Mouse (Mus musculus) heart, embryonic 14.5 days (tissue): ENCODE measurements around the gene Tnrc18. TPM values are rescaled to one million over a fixed set of nuclear protein-coding genes. Genes with fewer than 3 reads are reported as not detected.
A peak's percentile ranks its signal among the peaks of the same experiment; 100 is the strongest.

Experiments used
- ATAC-seq: fragments of 200-750 bp; cut with Nextera tagmentation; 2 replicates; pipeline ENCODE4 v1.8.0; 2017; ENCODE audit warnings: low read depth, moderate TSS enrichment; ENCODE audit not compliant: insufficient number of reproducible peaks, insufficient read depth, low FRiP score
- H3K27ac ChIP-seq, 2 experiments: fragments of 200-500 bp in 1 of 2; fragments of 300-500 bp in 1 of 2; sonication (generic) in 1 of 2; replicated peaks in 1 of 2; 2 replicates each; pipeline ENCODE4 v1.5.1; 2012 to 2014; ENCODE audit warnings: low read depth in 2 of 2, low read length in 2 of 2, control low read depth in 1 of 2, mild to moderate bottlenecking in 1 of 2, mixed read lengths in 1 of 2; ENCODE audit not compliant: control insufficient read depth in 1 of 2, insufficient read depth in 1 of 2
- H3K27me3 ChIP-seq: fragments of 300-500 bp; sonication (generic); 2 replicates; pipeline ENCODE4 v1.6.1; 2014; ENCODE audit warnings: mild to moderate bottlenecking, low read length, control low read depth; ENCODE audit not compliant: control insufficient read depth, insufficient read depth
- H3K36me3 ChIP-seq: fragments of 300-500 bp; sonication (generic); 2 replicates; pipeline ENCODE4 v1.6.1; 2014; ENCODE audit warnings: mild to moderate bottlenecking, control low read depth, low read length, mixed read lengths; ENCODE audit not compliant: control insufficient read depth, insufficient read depth
- H3K4me1 ChIP-seq, 2 experiments: fragments of 200-500 bp in 1 of 2; fragments of 300-500 bp in 1 of 2; sonication (generic) in 1 of 2; 2 replicates each; pipeline ENCODE4 v1.6.1; 2012 to 2014; ENCODE audit warnings: low read length in 2 of 2, control low read depth in 1 of 2, mixed read lengths in 1 of 2; ENCODE audit not compliant: control insufficient read depth in 2 of 2, insufficient read depth in 2 of 2
- H3K4me2 ChIP-seq: fragments of 300-500 bp; sonication (generic); 2 replicates; pipeline ENCODE4 v1.6.1; 2014; ENCODE audit warnings: mild to moderate bottlenecking, low read length
- H3K4me3 ChIP-seq, 2 experiments: fragments of 200-500 bp in 1 of 2; fragments of 300-500 bp in 1 of 2; sonication (generic) in 1 of 2; 2 replicates each; pipeline ENCODE4 v1.5.1; 2012 to 2014; ENCODE audit warnings: low read length in 2 of 2, mild to moderate bottlenecking in 2 of 2, control low read depth in 1 of 2, low read depth in 1 of 2, moderate library complexity in 1 of 2; ENCODE audit not compliant: control insufficient read depth in 1 of 2, insufficient read depth in 1 of 2
- H3K9ac ChIP-seq: fragments of 300-500 bp; sonication (generic); 2 replicates; pipeline ENCODE4 v1.6.1; 2014; ENCODE audit warnings: mild to moderate bottlenecking, low read length
- H3K9me3 ChIP-seq: fragments of 300-500 bp; sonication (generic); 2 replicates; pipeline ENCODE4 v1.6.1; 2016; ENCODE audit warnings: low read length, control low read depth; ENCODE audit not compliant: control insufficient read depth
- WGBS: fragments of 180-500 bp; shearing (Covaris S2); extraction: QIAGEN DNeasy Blood & Tissue Kit; methylation state at CpG from one replicate; pipeline ENCODE4 v1.1.7; 2014; 5-methylcytosine and 5-hydroxymethylcytosine counted together
- polyA plus RNA-seq: library from polyadenylated mRNA; unstranded; fragments of >200 nt; fragmentation: Nextera tagmentation; extraction: Ambion mirVana; gene quantifications from 2 replicates; pipeline ENCODE4 v1.2.1, GENCODE M21; 2014

Tnrc18 gene
- polyA plus RNA-seq, 1 experiment from 2014 or later = 31.0 TPM

GRCm38 (mm10) chr5:142700842-142701589, 116.4 kb downstream of the Tnrc18 start:
- WGBS = 9% methylated on average over 15 of the region's 15 CpGs
- Histone ChIP-seq H3K9me3 (no peaks in the 10 kb centered on the region), H3K4me1 (peaks cover 3 to 4% of the 10 kb centered on the region in 2 experiments; a peak in 1 of 4 replicates), H3K9ac (no peak overlapping the region), H3K4me2 (peak overlapping the region; percentile 93; the same call in 1 of the 2 replicates), H3K27me3 (peaks cover 60% of the 10 kb centered on the region), H3K27ac (no peak overlapping the region), H3K4me3 (no peak overlapping the region), H3K36me3 (no peaks in the 10 kb centered on the region)
- ATAC-seq = no peak

GRCm38 (mm10) chr5:142697742-142698141, 119.7 kb downstream of the Tnrc18 start:
- Histone ChIP-seq H3K9me3 (no peaks in the 10 kb centered on the region), H3K27ac (no peak overlapping the region), H3K4me3 (no peak overlapping the region), H3K36me3 (no peaks in the 10 kb centered on the region), H3K27me3 (peaks cover 47% of the 10 kb centered on the region), H3K4me1 (peaks cover 3 to 4% of the 10 kb centered on the region in 2 experiments; a peak in 1 of 4 replicates), H3K9ac (no peak overlapping the region), H3K4me2 (no peak overlapping the region)
- ATAC-seq = no peak
- WGBS = 51% methylated on average over 2 of the region's 2 CpGs

- ATAC-seq = no peak
- Histone ChIP-seq H3K4me3 (no peak overlapping the region), H3K9me3 (no peaks in the 10 kb centered on the region), H3K4me2 (no peak overlapping the region), H3K36me3 (no peaks in the 10 kb centered on the region), H3K4me1 (no peaks in the 10 kb centered on the region; a peak in 1 of 4 replicates), H3K27me3 (peaks cover 38% of the 10 kb centered on the region), H3K27ac (no peak overlapping the region), H3K9ac (no peak overlapping the region)
- WGBS = 79% methylated on average over 6 of the region's 6 CpGs
Observed at GRCm38 (mm10) chr5:142696865-142697264, 120.6 kb downstream of the Tnrc18 start.

- H3K9ac ChIP-seq = no peak overlapping the region
- H3K36me3 ChIP-seq = no peaks in the 10 kb centered on the region
- H3K27ac ChIP-seq = no peak overlapping the region
- no peaks in the 10 kb centered on the region for H3K4me1 ChIP-seq
- ATAC-seq = no peak
- no peak overlapping the region for H3K4me3 ChIP-seq
- no peak overlapping the region for H3K4me2 ChIP-seq
- peaks cover 32% of the 10 kb centered on the region for H3K27me3 ChIP-seq
- 28% methylated on average over 6 of the region's 6 CpGs for WGBS
- no peaks in the 10 kb centered on the region for H3K9me3 ChIP-seq
Observed at GRCm38 (mm10) chr5:142696258-142696657, 121.2 kb downstream of the Tnrc18 start.

- peaks cover 18% of the 10 kb centered on the region for H3K27me3 ChIP-seq
- no peak overlapping the region for H3K4me2 ChIP-seq
- H3K9me3 ChIP-seq = no peaks in the 10 kb centered on the region
- no peaks in the 10 kb centered on the region for H3K4me1 ChIP-seq
- H3K27ac ChIP-seq = no peak overlapping the region
- H3K36me3 ChIP-seq = no peaks in the 10 kb centered on the region
- no peak overlapping the region for H3K9ac ChIP-seq
- whole genome bisulfite sequencing = 11% methylated on average over 12 of the region's 12 CpGs
- no peak for ATAC-seq
- H3K4me3 ChIP-seq = no peak overlapping the region
Observed at GRCm38 (mm10) chr5:142694627-142695340, 122.7 kb downstream of the Tnrc18 start.

GRCm38 (mm10) chr5:142693738-142694430, 123.6 kb downstream of the Tnrc18 start:
- WGBS = 40% methylated on average over 7 of the region's 8 CpGs
- Histone ChIP-seq H3K4me1 (no peaks in the 10 kb centered on the region), H3K27ac (no peak overlapping the region), H3K4me2 (no peak overlapping the region), H3K4me3 (no peak overlapping the region), H3K9me3 (no peaks in the 10 kb centered on the region), H3K9ac (no peak overlapping the region), H3K27me3 (peaks cover 16% of the 10 kb centered on the region; the same call in 1 of the 2 replicates), H3K36me3 (no peaks in the 10 kb centered on the region)
- ATAC-seq = no peak

- H3K36me3 ChIP-seq = no peaks in the 10 kb centered on the region
- no peak overlapping the region for H3K4me3 ChIP-seq
- H3K27me3 ChIP-seq = peaks cover 16% of the 10 kb centered on the region; the same call in 1 of the 2 replicates
- H3K4me1 ChIP-seq = no peaks in the 10 kb centered on the region
- 65% methylated on average over 12 of the region's 12 CpGs for WGBS
- no peaks in the 10 kb centered on the region for H3K9me3 ChIP-seq
- no peak overlapping the region for H3K9ac ChIP-seq
- H3K4me2 ChIP-seq = no peak overlapping the region
- no peak for ATAC-seq
- no peak overlapping the region for H3K27ac ChIP-seq
Observed at GRCm38 (mm10) chr5:142692971-142693737, 124.3 kb downstream of the Tnrc18 start.
